Mouse (Mus musculus) liver, embryonic 14.5 days (tissue): ENCODE measurements at regions not wholly inside any gene's neighbourhood (a gene's known extent, or its start where the extent isn't known, plus 50 kb on each side); places are given as distances from the start of the nearest gene placed in this dataset.

Experiments used
- CTCF ChIP-seq: IDR thresholded peaks from 2 replicates; pipeline ENCODE4 v1.5.1; 2016; ENCODE audit warnings: antibody characterized with exemption, low read depth, control low read depth
- EP300 ChIP-seq: IDR thresholded peaks from 2 replicates; pipeline ENCODE4 v1.6.1; 2016; ENCODE audit warnings: antibody characterized with exemption, low read depth

DNA sequence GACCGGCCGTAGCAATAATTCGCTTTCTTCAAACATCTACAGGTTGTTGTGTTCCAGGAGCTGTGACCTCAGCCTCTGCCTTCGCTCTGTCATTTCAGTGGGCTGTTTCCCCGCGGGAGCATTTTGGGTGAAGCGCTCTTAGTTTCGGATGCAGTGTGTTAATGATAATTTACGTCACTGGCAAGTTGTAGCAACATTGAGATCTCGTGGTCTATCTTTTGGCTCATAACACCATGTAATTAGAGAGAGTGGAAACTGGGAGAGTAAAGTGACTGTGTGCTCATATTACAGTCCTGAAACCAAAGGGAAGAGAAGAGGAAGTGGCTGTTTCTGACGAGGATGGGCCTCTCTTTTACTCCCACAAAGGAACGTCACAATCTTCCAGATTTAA is 171.4 kb upstream of the Map3k1 start:
- no peak for TF ChIP-seq CTCF
- TF ChIP-seq EP300, result no peak
